Mouse (Mus musculus) cerebellum, adult 9-11 months (tissue): ENCODE data around the gene Pitpnm2.
"Not testable (repeated sequence)": the region's sequence is repeated elsewhere in the genome, so short reads cannot be mapped to it uniquely, and the experiment has no call there.

Source experiments
- DNase-seq: peaks from one replicate; pipeline ENCODE4 v3.0.0; 2022

Gene Pitpnm2

GRCm38 (mm10) chr5:124219431-124219830 is 30.1 kb downstream of the Pitpnm2 start:
- no peak for DNase-seq

GRCm38 (mm10) chr5:124218986-124219385 is 30.6 kb downstream of the Pitpnm2 start:
- no peak for DNase-seq

- no peak for DNase-seq
These were observed 31.9 kb downstream of the Pitpnm2 start for GRCm38 (mm10) chr5:124217566-124218249.

GRCm38 (mm10) chr5:124217092-124217491 is 32.5 kb downstream of the Pitpnm2 start:
- DNase-seq = not testable (repeated sequence)

- DNase-seq = no peak
These were observed 33.2 kb downstream of the Pitpnm2 start for GRCm38 (mm10) chr5:124216403-124216802.

GRCm38 (mm10) chr5:124215647-124216046 is 33.9 kb downstream of the Pitpnm2 start:
- no peak for DNase-seq

GRCm38 (mm10) chr5:124214516-124215145 is 34.9 kb downstream of the Pitpnm2 start:
- DNase-seq = no peak

GRCm38 (mm10) chr5:124213588-124214469 is 35.7 kb downstream of the Pitpnm2 start:
- no peak for DNase-seq

- DNase-seq = no peak
These were observed 37.9 kb downstream of the Pitpnm2 start for GRCm38 (mm10) chr5:124211669-124212068.

- DNase-seq = peak; percentile 75
These were observed 38.3 kb downstream of the Pitpnm2 start for GRCm38 (mm10) chr5:124211234-124211633.

GRCm38 (mm10) chr5:124210281-124211016 is 39.1 kb downstream of the Pitpnm2 start:
- peak; percentile 72 for DNase-seq

- no peak for DNase-seq
These were observed 39.7 kb downstream of the Pitpnm2 start for GRCm38 (mm10) chr5:124209850-124210249.

- no peak for DNase-seq
These were observed 41.5 kb downstream of the Pitpnm2 start for GRCm38 (mm10) chr5:124208030-124208429.

- no peak for DNase-seq
These were observed 43.0 kb downstream of the Pitpnm2 start for GRCm38 (mm10) chr5:124206481-124207038.

- DNase-seq = no peak
These were observed 43.7 kb downstream of the Pitpnm2 start for GRCm38 (mm10) chr5:124205809-124206380.

- no peak for DNase-seq
These were observed 44.3 kb downstream of the Pitpnm2 start for GRCm38 (mm10) chr5:124205211-124205610.

GRCm38 (mm10) chr5:124204127-124204794 is 45.3 kb downstream of the Pitpnm2 start:
- DNase-seq = no peak

- no peak for DNase-seq
These were observed 46.3 kb downstream of the Pitpnm2 start for GRCm38 (mm10) chr5:124203251-124203650.

- DNase-seq = no peak
These were observed 47.5 kb downstream of the Pitpnm2 start for GRCm38 (mm10) chr5:124202071-124202470.

GRCm38 (mm10) chr5:124201564-124201963 is 48.0 kb downstream of the Pitpnm2 start:
- DNase-seq = no peak

GRCm38 (mm10) chr5:124200844-124201243 is 48.7 kb downstream of the Pitpnm2 start:
- DNase-seq = no peak

GRCm38 (mm10) chr5:124199168-124199567 is 50.4 kb downstream of the Pitpnm2 start:
- DNase-seq = peak; percentile 53
